Mouse (Mus musculus) ES-Bruce4 (cell line): ENCODE results near the gene 5330417C22Rik. TPM values are rescaled to one million over a fixed set of nuclear protein-coding genes. Genes with fewer than 3 reads are reported as not detected.

Source experiments
- H3K27ac ChIP-seq: 2 replicates; pipeline ENCODE4 v1.5.1; 2012; ENCODE audit warnings: low read length, inconsistent platforms; ENCODE audit not compliant: insufficient read depth
- H3K27me3 ChIP-seq: 2 replicates; pipeline ENCODE4 v1.6.1; 2012; ENCODE audit warnings: mild to moderate bottlenecking, low read length, inconsistent platforms; ENCODE audit not compliant: control insufficient read depth, poor library complexity, insufficient read depth, severe bottlenecking
- H3K36me3 ChIP-seq: 2 replicates; pipeline ENCODE4 v1.6.1; 2012; ENCODE audit warnings: inconsistent platforms, mild to moderate bottlenecking, low read length, moderate library complexity; ENCODE audit not compliant: control insufficient read depth, poor library complexity, insufficient read depth, severe bottlenecking
- H3K4me1 ChIP-seq: one replicate; pipeline ENCODE4 v1.8.1; 2011; ENCODE audit warnings: low read length; ENCODE audit not compliant: control insufficient read depth, insufficient read depth
- H3K4me3 ChIP-seq: 2 replicates; pipeline ENCODE4 v1.5.1; 2011; ENCODE audit warnings: low read depth, mild to moderate bottlenecking, low read length
- H3K9ac ChIP-seq: 2 replicates; pipeline ENCODE4 v1.6.1; 2012; ENCODE audit warnings: low read depth, mild to moderate bottlenecking, inconsistent platforms; ENCODE audit not compliant: poor library complexity, severe bottlenecking
- H3K9me3 ChIP-seq: replicated peaks from 2 replicates; pipeline ENCODE4 v1.6.1; 2012; ENCODE audit warnings: mild to moderate bottlenecking, low read length, inconsistent platforms; ENCODE audit not compliant: control insufficient read depth, poor library complexity, insufficient read depth, severe bottlenecking
- CTCF ChIP-seq: IDR thresholded peaks from one replicate; pipeline ENCODE4 v1.8.1; 2011; ENCODE audit warnings: low read depth, low read length
- EP300 ChIP-seq: IDR thresholded peaks from 2 replicates; pipeline ENCODE4 v1.6.1; 2011; ENCODE audit warnings: low read depth, low read length; ENCODE audit not compliant: insufficient read depth
- POLR2A ChIP-seq: IDR thresholded peaks from one replicate; pipeline ENCODE4 v1.8.1; 2011; ENCODE audit warnings: low read length; ENCODE audit not compliant: insufficient read depth
- polyA plus RNA-seq: library from polyadenylated mRNA; stranded (reverse); fragments of >200 nt; gene quantifications from 2 replicates; pipeline ENCODE4 v1.2.4, GENCODE M21; 2011; ENCODE audit warnings: low read depth; ENCODE audit not compliant: missing spikeins, insufficient read depth, insufficient read length

Gene 5330417C22Rik
- 0.43 TPM in 1 of 2 replicates, not detected in the other for polyA plus RNA-seq

DNA sequence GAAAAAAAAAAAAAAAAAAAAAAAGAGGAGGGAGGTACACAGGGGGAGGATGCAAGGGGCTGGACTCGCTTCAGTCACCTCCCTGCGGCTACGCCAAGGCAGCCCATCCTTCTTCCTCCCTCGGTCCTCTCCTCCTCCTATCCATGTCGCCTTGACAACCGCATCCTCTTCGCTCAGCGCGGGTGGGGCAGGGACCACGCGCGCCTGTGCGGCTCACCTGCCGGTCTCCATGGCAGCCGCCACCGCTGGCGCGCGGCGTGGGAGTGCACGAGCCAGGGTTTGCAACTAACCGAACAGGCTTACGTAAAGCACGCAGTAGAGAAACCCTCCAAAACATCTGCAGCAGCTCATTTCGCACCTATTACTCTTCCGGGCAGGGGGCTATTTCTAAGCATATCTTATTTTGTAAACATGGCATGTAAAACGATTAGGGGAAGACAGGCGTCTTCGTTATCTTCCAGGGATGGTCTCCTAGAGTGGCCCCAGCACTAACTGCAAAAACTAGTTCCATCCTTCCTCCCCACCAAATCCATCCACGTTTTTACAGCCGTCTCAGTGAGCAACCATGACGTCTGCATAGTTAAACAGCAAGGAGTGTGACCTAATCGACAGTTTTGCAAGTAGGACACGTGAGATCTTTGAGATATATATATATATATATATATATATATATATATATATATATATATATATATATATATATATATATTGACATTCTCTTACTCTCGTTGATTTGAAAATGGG, at the start of gene 5330417C22Rik:
Gene 5330417C22Rik, minus strand, starts transcription at position 20 of the 744 bp plus-strand sequence.
- no peak for TF ChIP-seq POLR2A
- no peak for TF ChIP-seq CTCF
- Histone ChIP-seq H3K4me1 (no peaks in the 10 kb centered on the region), H3K9me3 (no peaks in the 10 kb centered on the region), H3K27ac (no peak within 1 kb of the TSS), H3K9ac (no peak within 1 kb of the TSS), H3K36me3 (no peaks in the 10 kb centered on the region), H3K27me3 (no peaks in the 10 kb centered on the region), H3K4me3 (peak within 1 kb of the TSS; percentile 33)

DNA sequence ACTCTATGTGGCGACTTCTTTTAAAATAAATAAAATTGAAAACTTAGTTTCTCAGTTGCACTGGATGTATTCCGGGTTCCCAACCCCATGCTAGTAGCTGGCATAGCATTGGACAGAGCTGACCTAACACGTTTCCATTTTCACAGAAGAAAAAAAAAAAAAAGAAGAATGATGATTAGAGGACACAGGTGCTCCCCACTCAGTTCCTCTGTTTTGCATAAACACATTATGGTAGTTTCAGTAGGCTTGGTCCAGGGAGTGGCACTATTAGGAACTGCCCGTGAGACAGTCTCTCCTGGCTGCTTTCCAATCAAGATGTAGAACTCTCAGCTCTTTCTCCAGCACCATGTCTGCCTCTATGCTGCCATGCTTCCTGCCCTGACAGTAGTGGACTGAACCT, 48.2 kb upstream of the 5330417C22Rik start:
- H3K9ac ChIP-seq = no peak overlapping the region
- no peaks in the 10 kb centered on the region for H3K9me3 ChIP-seq
- no peaks in the 10 kb centered on the region for H3K4me1 ChIP-seq
- H3K36me3 ChIP-seq = no peaks in the 10 kb centered on the region; the same call in 1 of the 2 replicates
- no peak overlapping the region for H3K27ac ChIP-seq
- no peaks in the 10 kb centered on the region; the same call in 1 of the 2 replicates for H3K27me3 ChIP-seq
- H3K4me3 ChIP-seq = no peak overlapping the region
- TF ChIP-seq CTCF (no peak), POLR2A (no peak), EP300 (no peak)

DNA sequence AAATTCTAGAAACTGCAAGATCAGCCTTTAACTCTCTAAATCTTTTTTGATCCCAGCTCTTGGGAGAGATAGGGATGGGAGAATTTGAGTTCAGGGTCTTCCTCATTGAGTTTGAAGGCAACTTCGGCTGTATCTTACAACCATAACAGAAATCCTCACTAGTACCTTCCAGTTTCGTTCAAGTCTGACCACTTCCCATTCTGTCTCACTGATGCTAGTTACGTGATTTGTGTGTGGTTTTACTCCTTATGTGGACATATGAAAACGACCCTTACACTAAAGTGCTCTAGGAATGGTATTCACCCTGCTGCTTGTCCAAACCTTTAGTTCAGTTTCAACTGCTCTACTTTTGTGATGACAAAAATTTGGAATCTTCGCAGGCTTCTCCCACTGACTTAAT, 37.7 kb upstream of the 5330417C22Rik start:
- H3K27me3 ChIP-seq = no peaks in the 10 kb centered on the region
- TF ChIP-seq EP300 (no peak), CTCF (no peak), POLR2A (no peak)
- peaks cover 1% of the 10 kb centered on the region; the same call in 1 of the 2 replicates for H3K36me3 ChIP-seq
- H3K9me3 ChIP-seq = no peaks in the 10 kb centered on the region
- H3K27ac ChIP-seq = no peak overlapping the region
- H3K9ac ChIP-seq = no peak overlapping the region
- no peaks in the 10 kb centered on the region for H3K4me1 ChIP-seq
- no peak overlapping the region for H3K4me3 ChIP-seq

DNA sequence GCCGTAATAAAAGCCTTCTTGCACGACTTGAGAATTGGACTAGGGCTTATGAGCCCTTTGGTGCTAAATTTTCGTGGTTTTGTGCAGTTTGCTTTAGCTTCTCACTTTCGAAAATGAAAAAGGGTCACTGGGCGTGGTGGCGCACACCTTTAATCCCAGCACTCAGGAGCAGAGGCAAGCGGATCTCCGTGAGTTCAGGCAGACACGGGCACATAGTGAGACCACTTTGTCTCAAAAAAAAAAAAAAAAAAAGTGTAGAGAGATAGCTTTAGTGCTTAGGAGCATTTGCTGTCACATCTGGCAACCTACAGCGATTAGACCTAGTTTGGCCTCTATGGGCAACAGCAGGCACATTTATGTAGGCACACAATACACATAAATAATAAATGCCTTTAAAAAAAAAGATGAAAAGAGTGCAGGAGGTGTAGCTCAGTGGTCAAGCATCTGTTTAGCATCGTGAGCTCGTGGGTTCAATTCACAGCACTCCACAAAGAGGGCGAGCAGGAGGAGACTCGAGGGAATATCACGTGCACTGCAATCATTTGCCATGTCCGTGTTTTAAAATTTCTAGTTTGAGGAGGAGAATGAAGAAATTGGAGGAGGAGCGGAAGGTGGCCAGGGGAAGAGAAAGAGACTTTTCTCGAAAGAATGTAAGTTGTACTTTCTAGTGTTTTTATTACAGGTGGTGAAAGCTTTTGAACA, 36.1 kb upstream of the 5330417C22Rik start:
- peak overlapping the region; percentile 78 for H3K4me3 ChIP-seq
- TF ChIP-seq EP300 (no peak), CTCF (no peak), POLR2A (no peak)
- no peaks in the 10 kb centered on the region for H3K27me3 ChIP-seq
- H3K27ac ChIP-seq = no peak overlapping the region
- H3K9me3 ChIP-seq = no peaks in the 10 kb centered on the region
- H3K4me1 ChIP-seq = no peaks in the 10 kb centered on the region
- H3K36me3 ChIP-seq = no peaks in the 10 kb centered on the region; the same call in 1 of the 2 replicates
- peak overlapping the region; percentile 87 for H3K9ac ChIP-seq

DNA sequence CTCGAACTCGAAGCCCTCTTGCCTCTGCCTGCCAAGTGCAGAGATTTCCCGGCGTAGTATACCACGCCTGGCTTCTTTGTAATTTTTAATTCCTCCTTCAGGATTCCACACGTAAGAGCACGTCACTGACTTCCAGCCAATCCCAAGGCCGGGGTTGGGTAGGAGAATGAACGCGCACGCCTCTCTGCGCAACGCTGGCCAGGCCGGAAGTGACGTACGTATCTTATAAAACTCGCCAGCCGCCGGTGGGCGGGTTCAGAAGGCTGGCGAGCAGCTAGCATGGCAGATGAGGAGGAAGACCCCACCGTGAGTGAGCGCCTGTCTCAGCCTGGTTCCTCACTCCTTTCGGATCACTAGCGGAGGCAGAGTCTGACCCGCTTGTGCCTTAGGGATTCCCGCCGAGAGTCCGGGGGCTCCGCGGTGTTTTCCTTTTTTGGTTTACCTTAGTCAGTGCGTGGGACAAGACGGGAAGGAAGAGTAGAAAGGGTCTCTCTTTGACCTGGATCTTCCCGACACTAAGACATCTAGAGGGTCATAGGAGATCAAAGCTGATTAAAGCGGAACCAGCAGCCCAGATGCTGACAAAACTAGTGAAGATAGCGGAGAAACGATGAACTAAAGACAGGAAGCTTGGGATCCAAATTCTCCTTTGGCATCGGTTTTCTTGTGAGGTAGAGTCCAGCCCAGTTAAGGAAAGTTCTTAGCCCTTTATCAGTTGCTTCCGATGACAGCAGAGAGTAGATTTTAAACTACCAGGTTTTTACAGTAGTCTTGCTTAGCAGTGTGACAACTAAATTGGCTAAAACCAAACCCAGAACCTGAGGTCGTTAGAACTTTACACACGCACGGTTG, 35.3 kb upstream of the 5330417C22Rik start, which contains the start of gene Taf13:
Gene Taf13, plus strand, starts transcription at position 256 of the 852 bp plus-strand sequence.
- no peaks in the 10 kb centered on the region for H3K4me1 ChIP-seq
- H3K36me3 ChIP-seq = no peaks in the 10 kb centered on the region; the same call in 1 of the 2 replicates
- TF ChIP-seq EP300 = no peak
- TF ChIP-seq POLR2A = peak; percentile 100
- no peaks in the 10 kb centered on the region for H3K9me3 ChIP-seq
- peak within 1 kb of the TSS; percentile 87 for H3K9ac ChIP-seq
- no peaks in the 10 kb centered on the region for H3K27me3 ChIP-seq
- peak within 1 kb of the TSS; percentile 78 for H3K4me3 ChIP-seq
- no peak within 1 kb of the TSS for H3K27ac ChIP-seq
